Comparison of ENCODE assay signal across 7 mouse cellular contexts in the genomic region with DNA sequence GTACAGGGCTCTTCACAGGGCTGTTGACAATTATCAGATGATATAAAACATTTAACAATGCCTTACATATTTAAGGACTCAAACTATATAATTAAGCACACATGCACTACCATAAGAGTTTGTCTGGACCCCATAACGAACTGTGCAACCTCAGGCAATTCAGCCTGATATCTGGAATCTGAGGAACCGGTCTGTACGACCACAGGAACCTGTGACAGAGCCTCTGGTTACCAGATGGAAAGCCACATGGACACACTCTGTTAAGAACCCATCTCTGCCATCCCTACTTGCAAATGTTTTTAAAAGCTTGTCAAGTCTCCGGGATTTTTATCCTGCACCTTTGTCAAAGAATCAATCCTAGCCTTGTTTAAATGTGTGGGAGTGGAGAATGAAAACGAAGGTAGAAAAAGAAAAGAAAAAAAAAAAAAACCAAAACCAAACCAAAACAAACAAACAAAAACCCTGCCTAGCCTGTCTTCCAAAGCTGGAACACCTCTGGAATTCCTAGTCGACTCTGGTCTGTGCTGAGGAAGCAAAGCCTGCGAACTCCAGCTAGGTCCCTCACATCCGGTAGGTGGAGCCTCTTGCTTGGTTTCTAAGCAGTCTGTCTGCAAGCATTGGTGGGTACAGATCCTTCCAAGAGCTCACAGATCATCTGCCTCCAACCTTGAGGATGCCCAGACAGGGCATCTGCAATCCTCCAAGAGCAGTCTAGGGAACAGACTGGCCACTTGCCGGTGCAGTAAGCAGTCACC. TPM values are rescaled to one million over a fixed set of nuclear protein-coding genes. Genes with fewer than 3 reads are reported as not detected.
DNase-seq lines count a peak whose midpoint lies in the region; ATAC-seq and TF ChIP-seq lines count a peak whose summit lies in the region.

No protein-coding gene starts in this region.

- no peak overlapping the region for H3K4me3 ChIP-seq in ES-E14 (ENCODE audit: insufficient read depth in 1 of 2, low read depth in 1 of 2, low read length in 2 of 2, poor library complexity in 1 of 2, severe bottlenecking in 1 of 2)
- no peak overlapping the region for H3K4me3 ChIP-seq in forebrain, embryonic 14.5 days (ENCODE audit: low read depth, low read length)
- no peak overlapping the region for H3K4me3 ChIP-seq in hindbrain, embryonic 14.5 days (replicated peaks; ENCODE audit: low read length)
- no peak overlapping the region for H3K4me3 ChIP-seq in lung, postnatal 0 days (ENCODE audit: low read depth, low read length)

- 0 out of 2 replicates have a peak, but pooled peaks have one; percentile 32 for ATAC-seq in forebrain, embryonic 14.5 days
- ATAC-seq in hindbrain, embryonic 14.5 days (ENCODE audit: low FRiP score), result peak; percentile 46; the same call in 1 of the 2 replicates
- ATAC-seq in lung, postnatal 0 days, result no peak

- H3K36me3 ChIP-seq in ES-E14 (ENCODE audit: control insufficient read depth, insufficient read depth, low read length, poor library complexity, severe bottlenecking), result no peaks in the 10 kb centered on the region
- H3K36me3 ChIP-seq in forebrain, embryonic 14.5 days (ENCODE audit: control insufficient read depth, insufficient read depth, low read length), result no peaks in the 10 kb centered on the region
- no peaks in the 10 kb centered on the region for H3K36me3 ChIP-seq in hindbrain, embryonic 14.5 days (replicated peaks; ENCODE audit: control insufficient read depth, insufficient read depth)
- no peaks in the 10 kb centered on the region for H3K36me3 ChIP-seq in lung, postnatal 0 days (ENCODE audit: insufficient read depth, low read length)

- no peaks in the 10 kb centered on the region for H3K9me3 ChIP-seq in ES-E14 (ENCODE audit: control insufficient read depth, insufficient read depth, low read depth, low read length)
- no peaks in the 10 kb centered on the region for H3K9me3 ChIP-seq in forebrain, embryonic 14.5 days (replicated peaks; ENCODE audit: control insufficient read depth, low read length)
- H3K9me3 ChIP-seq in hindbrain, embryonic 14.5 days (ENCODE audit: control insufficient read depth, low read length), result no peaks in the 10 kb centered on the region
- no peaks in the 10 kb centered on the region for H3K9me3 ChIP-seq in lung, postnatal 0 days (ENCODE audit: low read length)

- 0 out of 2 replicates have a peak, but pooled peaks have one; percentile 21 for TF ChIP-seq EP300 in lung, postnatal 0 days (IDR thresholded peaks at IDR 0.05)

- no peak overlapping the region for H3K9ac ChIP-seq in ES-E14 (ENCODE audit: insufficient read depth, low read depth, low read length, poor library complexity, severe bottlenecking)
- no peak overlapping the region for H3K9ac ChIP-seq in forebrain, embryonic 14.5 days (ENCODE audit: low read length)
- no peak overlapping the region for H3K9ac ChIP-seq in hindbrain, embryonic 14.5 days
- H3K9ac ChIP-seq in lung, postnatal 0 days (replicated peaks; ENCODE audit: low read depth), result no peak overlapping the region

- DNase-seq in ES-E14 (ENCODE audit: low read depth, low spot score), result peak; percentile 56
- DNase-seq in adrenal gland, postnatal 36 days, result peak; percentile 70 to 81
- DNase-seq in forebrain, embryonic 14.5 days (ENCODE audit: low spot score), result peak; percentile 91
- peak; percentile 85 for DNase-seq in hindbrain, embryonic 14.5 days (ENCODE audit: low spot score)
- DNase-seq in layer of hippocampus, postnatal 25 days (ENCODE audit: extremely low spot score in 1 of 2, low spot score in 1 of 2), result peak; percentile 30 to 45
- DNase-seq in lung, postnatal 0 days (ENCODE audit: low spot score), result peak; percentile 87
- peak; percentile 85 for DNase-seq in skeletal muscle tissue, adult 2 months (ENCODE audit: low read depth, low spot score)

- H3K4me1 ChIP-seq in ES-E14 (ENCODE audit: control insufficient read depth in 2 of 2, insufficient read depth in 2 of 2, low read length in 2 of 2, poor library complexity in 1 of 2), result peaks cover 11 to 13% of the 10 kb centered on the region in 2 experiments
- peaks cover 41% of the 10 kb centered on the region for H3K4me1 ChIP-seq in forebrain, embryonic 14.5 days (ENCODE audit: control insufficient read depth, insufficient read depth, low read length)
- peaks cover 48% of the 10 kb centered on the region for H3K4me1 ChIP-seq in hindbrain, embryonic 14.5 days (replicated peaks; ENCODE audit: control insufficient read depth, insufficient read depth, low read length)
- peaks cover 29% of the 10 kb centered on the region; the same call in 1 of the 2 replicates for H3K4me1 ChIP-seq in lung, postnatal 0 days (ENCODE audit: insufficient read depth, low read depth, low read length)

- H3K27me3 ChIP-seq in forebrain, embryonic 14.5 days (replicated peaks; ENCODE audit: control insufficient read depth, insufficient read depth, low read length), result peaks cover 28% of the 10 kb centered on the region
- H3K27me3 ChIP-seq in hindbrain, embryonic 14.5 days (ENCODE audit: control insufficient read depth, insufficient read depth, low read length), result peaks cover 40% of the 10 kb centered on the region
- H3K27me3 ChIP-seq in lung, postnatal 0 days (replicated peaks; ENCODE audit: insufficient read depth, low read length), result no peaks in the 10 kb centered on the region

- no peak overlapping the region for H3K4me2 ChIP-seq in forebrain, embryonic 14.5 days (ENCODE audit: low read length)
- no peak overlapping the region for H3K4me2 ChIP-seq in hindbrain, embryonic 14.5 days (replicated peaks)
- no peak overlapping the region; the same call in 1 of the 2 replicates for H3K4me2 ChIP-seq in lung, postnatal 0 days (replicated peaks; ENCODE audit: low read depth, low read length)

- in situ Hi-C loops in ES-E14 (cut with MboI; ENCODE audit: low sequenced_read_pairs in 2 of 2, unreplicated experiment in 2 of 2), result no loop called here

- no peak overlapping the region for H3K27ac ChIP-seq in ES-E14 (ENCODE audit: insufficient read depth, low read depth, low read length, poor library complexity, severe bottlenecking)
- H3K27ac ChIP-seq in forebrain, embryonic 14.5 days (ENCODE audit: low read depth, low read length), result no peak overlapping the region
- H3K27ac ChIP-seq in hindbrain, embryonic 14.5 days, result no peak overlapping the region
- no peak overlapping the region for H3K27ac ChIP-seq in lung, postnatal 0 days (ENCODE audit: low read length)

- WGBS in forebrain, embryonic 14.5 days, result 35% methylated on average over 9 of the region's 9 CpGs
- WGBS in hindbrain, embryonic 14.5 days, result 40% methylated on average over 9 of the region's 9 CpGs
- WGBS in lung, postnatal 0 days, result 33% methylated on average over 9 of the region's 9 CpGs

- peak; percentile 79 for TF ChIP-seq CTCF in lung, postnatal 0 days (IDR thresholded peaks at IDR 0.05)

TF ChIP-seq in ES-E14, 5 proteins besides CTCF, POLR2A, EP300 and RAD21:
- TF ChIP-seq ZNF384 (IDR thresholded peaks at IDR 0.05; ENCODE audit: low read depth, low read length), result no peak
- TF ChIP-seq ZC3H11A (IDR thresholded peaks at IDR 0.05; ENCODE audit: borderline replicate concordance, low read depth, low read length), result peak; percentile 20; the same call in 1 of the 2 replicates
TF ChIP-seq in ES-E14: peak in this region for 1.

RNA-seq across cellular contexts. Expression of gene Tpm1, which starts 4.5 kb away (rescaled TPM):
- 484 and 860 TPM in 2 replicates for total RNA-seq in ES-E14 (2012; rRNA removed)
- total RNA-seq in adrenal gland, postnatal 36 days (2021), result 100 to 1,000 TPM; 145 to 272 TPM
- 104 and 126 TPM in 2 replicates for polyA plus RNA-seq in forebrain, embryonic 14.5 days (2014; fragmentation: Nextera tagmentation; extraction: Ambion mirVana)
- 163 and 182 TPM in 2 replicates for polyA plus RNA-seq in hindbrain, embryonic 14.5 days (2014; fragmentation: Nextera tagmentation; extraction: Ambion mirVana)
- total RNA-seq in layer of hippocampus, postnatal 25 days (2021), result 100 to 1,000 TPM; 246 to 257 TPM
- polyA plus RNA-seq in lung, postnatal 0 days (2015; fragmentation: Nextera tagmentation; extraction: Ambion mirVana), result 695 and 781 TPM in 2 replicates

Comparison
In these comparisons a context has a peak if more than half of its experiments do, and no peak if none do; other contexts are left out.
1. DNase-seq: peak in every context shown above with its lines; median percentile 91 in forebrain, embryonic 14.5 days; 87 in lung, postnatal 0 days; 85 in hindbrain, embryonic 14.5 days; 85 in skeletal muscle tissue, adult 2 months; 76 in adrenal gland, postnatal 36 days; 56 in ES-E14; 38 in layer of hippocampus, postnatal 25 days.